Mouse (Mus musculus) ovary, postnatal 36 days (tissue): ENCODE data around the gene Lrp1.

ENCODE experiments used
- DNase-seq: peaks from one replicate; pipeline ENCODE4 v3.0.0; 2022; ENCODE audit warnings: low spot score, mixed read lengths

Lrp1 gene

DNA sequence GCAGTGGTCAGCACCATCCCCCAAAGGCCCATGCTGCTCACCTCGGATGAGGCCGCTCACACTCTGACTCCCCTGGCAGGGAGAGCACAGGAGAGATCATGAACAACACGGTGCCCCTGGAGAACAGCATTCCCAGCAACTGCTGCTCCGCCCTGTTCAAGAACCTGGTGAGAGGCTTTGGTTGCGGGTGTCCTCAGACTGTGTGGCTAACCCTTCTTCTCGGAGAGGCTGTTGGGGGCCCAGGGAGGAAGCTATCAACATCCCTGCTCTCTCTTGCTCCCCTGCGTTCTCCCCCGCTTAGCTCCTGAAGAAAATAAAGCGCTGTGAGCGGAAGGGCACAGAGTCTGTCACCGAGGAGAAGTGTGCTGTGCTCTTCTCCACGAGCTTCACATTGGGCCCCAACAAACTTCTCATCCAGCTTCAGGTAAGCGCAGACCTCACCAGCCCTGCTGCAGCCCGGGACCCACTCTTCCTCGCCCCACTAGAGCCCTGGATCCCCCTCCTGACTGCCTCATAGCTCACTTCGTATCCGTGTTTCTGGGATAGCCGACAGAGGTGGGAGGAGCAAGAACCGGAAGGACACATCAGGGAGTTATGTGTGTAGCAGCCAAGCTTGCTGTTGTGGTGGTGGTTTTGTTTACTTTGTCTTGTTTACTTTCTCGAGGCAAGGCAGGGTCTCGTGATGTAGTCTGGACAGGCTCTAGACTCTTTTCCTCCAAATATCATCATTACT lies 32.1 kb upstream of the Lrp1 start:
- no peak for DNase-seq

DNA sequence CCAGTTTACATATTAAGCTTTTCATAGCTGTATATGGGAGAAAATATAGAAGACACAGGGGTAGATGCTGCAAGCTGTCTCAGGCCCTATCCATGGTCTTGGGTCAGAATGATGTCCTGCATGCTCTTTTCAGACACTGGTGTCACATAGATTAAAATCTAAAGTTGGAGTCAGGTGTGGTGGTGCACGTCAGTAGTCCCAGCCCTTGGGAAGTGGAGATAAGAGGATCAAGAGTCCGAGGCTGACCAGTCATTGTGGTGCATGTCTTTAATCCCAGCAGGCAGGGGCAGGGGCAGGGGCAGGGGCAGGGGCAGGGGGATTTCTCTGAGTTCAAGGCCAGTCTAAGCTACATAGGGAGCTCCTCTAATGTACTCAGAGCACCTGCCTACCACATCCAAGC lies 24.8 kb upstream of the Lrp1 start:
- no peak for DNase-seq

GRCm38 (mm10) chr10:127643553-127644238 lies 22.7 kb upstream of the Lrp1 start:
- peak; percentile 78 for DNase-seq

GRCm38 (mm10) chr10:127642772-127643552 lies 22.0 kb upstream of the Lrp1 start, which contains the start of gene Stat6:
Stat6 (plus strand) TSS chr10:127642986.
- DNase-seq = peak; percentile 75

GRCm38 (mm10) chr10:127641861-127642771 lies 21.2 kb upstream of the Lrp1 start:
- peak; percentile 88 for DNase-seq

- no peak for DNase-seq
These were observed 19.5 kb upstream of the Lrp1 start for GRCm38 (mm10) chr10:127640421-127640820.

- DNase-seq = no peak
These were observed 11.8 kb upstream of the Lrp1 start for GRCm38 (mm10) chr10:127632668-127633271.

- DNase-seq = no peak
These were observed 10.6 kb upstream of the Lrp1 start for GRCm38 (mm10) chr10:127631261-127632214.

DNA sequence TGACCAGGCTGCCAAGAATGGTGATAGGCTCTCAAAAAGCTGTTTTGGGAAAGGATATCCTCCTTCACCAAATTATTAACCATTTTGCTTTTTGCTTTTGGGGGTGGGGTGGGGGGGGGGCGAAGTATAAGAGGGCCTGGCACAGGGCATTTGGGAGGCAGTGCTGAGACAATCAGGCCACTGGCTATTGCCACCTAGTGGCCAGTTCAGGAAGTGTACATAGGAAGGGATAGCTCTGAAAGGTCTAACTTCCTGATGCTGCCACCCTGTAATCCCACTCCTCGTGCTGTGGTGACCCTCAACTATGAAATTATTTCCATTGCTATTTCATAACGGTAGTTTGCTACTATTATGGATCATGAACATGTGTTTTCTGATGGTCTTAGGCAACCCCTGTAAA lies 5.5 kb upstream of the Lrp1 start:
- no peak for DNase-seq

DNA sequence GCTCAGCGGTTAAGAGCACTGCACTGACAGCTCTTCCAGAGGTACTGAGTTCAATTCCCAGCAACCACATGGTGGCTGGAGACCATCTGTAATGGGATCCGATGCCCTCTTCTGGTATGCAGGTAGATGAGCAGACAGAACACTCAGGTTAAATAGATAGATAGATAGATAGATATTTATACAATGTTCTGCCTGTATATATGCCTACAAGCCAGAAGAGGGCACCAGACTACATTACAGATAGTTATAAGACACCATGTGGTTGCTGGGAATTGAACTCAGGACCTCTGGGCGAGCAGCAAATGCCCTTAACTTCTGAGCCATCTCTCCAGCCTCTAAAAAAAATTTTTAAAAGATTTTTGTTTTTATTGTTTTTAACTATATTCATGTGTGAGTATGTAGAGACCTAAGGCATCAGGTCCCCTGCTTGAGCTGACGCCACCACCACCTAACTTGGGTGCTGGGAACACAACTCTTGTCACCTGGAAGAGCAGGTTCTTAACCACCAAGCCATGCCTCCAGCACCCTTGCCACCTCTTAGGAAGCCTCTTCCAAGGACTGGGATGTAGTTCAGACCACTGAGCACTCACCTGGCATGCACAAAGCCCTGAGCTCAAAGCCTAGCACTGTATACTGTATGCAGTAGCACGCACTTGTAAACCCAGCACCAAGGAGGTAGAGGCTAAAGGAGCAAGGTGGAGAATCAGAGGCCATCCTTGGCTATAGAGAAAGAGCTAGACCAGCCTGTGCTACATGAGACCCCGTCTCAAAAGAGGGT lies 2.7 kb upstream of the Lrp1 start:
- no peak for DNase-seq

DNA sequence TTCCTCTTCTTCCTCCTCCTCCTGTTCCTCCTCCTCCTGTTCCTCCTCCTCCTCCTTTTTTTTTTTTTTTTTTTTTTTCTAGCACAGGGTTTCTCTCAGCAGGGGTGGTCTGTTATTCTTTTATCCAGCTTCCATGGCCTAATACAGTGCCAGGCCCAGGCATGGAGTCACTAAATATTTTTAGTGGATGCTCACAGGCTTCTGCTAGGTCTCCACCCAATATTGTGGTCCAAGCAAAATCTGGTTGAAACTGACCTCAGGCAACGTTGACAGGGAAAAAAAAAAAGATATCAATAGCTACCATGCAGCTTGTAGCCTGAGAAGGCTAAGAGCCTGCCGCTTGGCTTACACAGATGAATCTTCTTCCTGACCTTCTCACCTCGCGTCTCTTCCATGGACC lies 1.7 kb upstream of the Lrp1 start:
- no peak for DNase-seq

- DNase-seq = peak; percentile 77
These were observed 1.1 kb upstream of the Lrp1 start for GRCm38 (mm10) chr10:127622057-127622392.

DNA sequence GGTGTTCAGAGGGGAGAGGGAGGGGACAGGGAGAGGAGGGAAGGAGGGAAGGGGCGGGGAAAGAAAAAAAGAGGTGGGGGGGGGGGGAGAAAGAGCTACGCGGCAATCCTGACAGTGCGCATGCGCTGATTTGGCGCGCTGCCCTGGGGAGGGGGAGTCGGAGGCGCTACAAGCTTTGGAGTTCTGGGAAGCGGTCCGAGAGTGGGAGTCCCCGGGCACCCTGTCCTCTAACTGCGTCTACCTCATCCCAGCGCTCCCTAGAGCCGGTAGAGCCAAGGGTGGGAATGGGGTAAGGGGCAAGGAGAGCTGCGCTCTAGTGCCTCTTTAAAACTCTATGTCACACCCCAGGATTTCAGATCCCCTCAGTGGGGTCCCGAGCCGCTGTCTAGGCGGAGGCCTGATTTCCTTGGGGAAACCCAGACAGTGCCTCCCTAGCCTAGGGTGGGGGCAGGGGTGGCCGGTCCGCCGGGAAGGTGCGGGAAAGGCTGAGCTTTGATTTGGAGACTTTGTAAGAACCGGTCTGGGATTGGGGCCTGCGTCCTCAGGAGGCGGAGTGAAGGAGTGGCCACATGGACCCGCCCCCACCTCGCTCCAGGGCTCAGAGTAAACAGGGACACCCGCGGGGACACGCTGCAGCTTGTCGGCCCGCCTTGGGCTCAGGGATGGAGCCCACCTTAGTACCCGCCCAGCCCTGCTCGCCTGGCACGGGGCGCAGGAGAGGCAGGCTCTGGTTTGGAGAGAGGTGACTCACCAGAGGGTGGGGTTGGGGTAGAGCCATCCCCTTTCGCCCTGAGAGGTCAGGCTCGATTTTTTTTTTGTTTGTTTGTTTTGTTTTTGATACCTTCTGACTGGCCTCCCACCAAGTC lies 476 bp upstream of the Lrp1 start:
- peak; percentile 90 for DNase-seq

DNA sequence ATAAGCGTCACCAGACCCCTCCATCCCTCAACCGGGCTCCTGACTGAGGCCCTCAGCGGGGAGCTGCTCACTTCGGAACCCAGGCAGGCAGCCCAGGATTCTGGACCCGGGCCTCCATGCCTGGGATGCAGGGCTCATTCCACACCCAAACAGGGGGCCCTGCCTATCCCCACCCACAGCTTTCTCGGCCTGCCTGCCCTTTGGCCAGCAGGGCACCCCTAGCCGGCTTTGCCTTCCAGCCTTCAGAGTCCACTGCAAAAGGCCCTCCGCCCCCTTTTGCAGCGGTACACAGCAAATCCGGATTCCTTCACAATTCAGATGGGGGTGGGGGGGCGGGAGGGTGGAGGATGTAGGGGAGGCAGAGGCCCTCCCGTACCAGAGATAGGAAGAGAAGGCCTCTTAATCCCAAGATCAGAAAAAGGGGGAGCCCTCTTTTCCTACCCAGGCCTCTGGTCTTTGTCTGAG lies 975 bp downstream of the Lrp1 start:
- peak; percentile 49 for DNase-seq

- no peak for DNase-seq
These were observed 1.7 kb downstream of the Lrp1 start for GRCm38 (mm10) chr10:127619119-127619721.

DNA sequence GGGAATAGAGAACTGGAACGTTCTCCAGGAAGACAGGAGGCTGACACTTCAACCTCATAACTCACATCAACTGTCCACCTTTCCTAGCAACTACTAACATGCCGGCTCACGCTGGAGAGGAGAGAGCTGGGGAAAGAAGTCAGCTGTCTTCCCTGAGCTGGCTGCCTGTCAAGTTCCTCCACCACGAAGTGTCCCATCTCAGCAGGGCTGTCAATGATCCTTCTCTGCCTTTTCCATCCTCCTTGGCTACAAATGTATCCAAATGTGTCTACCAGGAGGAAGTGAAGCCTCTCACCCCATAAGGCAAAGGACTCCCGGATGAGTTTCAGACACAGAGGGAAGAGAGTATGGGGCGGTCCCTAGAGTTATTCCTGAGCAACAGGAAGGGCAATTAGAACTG lies 2.8 kb downstream of the Lrp1 start:
- peak; percentile 31 for DNase-seq

DNA sequence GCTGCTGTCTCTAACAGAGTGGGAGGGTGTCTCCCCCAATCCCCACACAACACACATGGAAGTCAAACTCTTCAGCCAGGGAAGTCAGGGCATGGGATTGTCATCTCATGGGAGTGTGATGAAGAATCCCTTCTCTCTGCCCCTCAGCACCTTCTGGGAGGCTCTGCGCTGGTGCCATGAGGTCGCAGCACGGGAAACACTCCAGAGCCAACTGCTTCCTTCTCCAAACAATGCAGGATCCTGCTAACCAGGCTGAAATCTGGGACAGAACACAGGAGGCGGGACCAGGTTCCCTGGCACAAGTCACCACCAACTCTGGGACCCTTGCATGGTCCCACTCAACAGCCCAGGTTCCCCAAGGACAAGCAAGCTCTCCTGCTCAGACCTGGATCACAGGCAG lies 3.7 kb downstream of the Lrp1 start:
- no peak for DNase-seq

GRCm38 (mm10) chr10:127616261-127616679 lies 4.7 kb downstream of the Lrp1 start:
- no peak for DNase-seq
